Mouse (Mus musculus) layer of hippocampus, postnatal 25 days (tissue): ENCODE results near the gene Emc10. TPM values are rescaled to one million over a fixed set of nuclear protein-coding genes. Genes with fewer than 3 reads are reported as not detected.

Source experiments
- microRNA-seq, 2 experiments: library from miRNA; unstranded; fragments of <30 nt; microRNA quantifications; one replicate each; pipeline ENCODE4 v1.2.0; 2021
- total RNA-seq, 2 experiments: library from RNA; stranded (reverse); gene quantifications; 2 replicates each; pipeline ENCODE4 v1.2.3; 2021

Emc10 gene
- total RNA-seq, 2 experiments from 2014 or later, result 207 to 212 TPM

Small RNA genes within 50 kb of the gene (microRNA-seq; reads per million reads assigned to microRNA genes)
- gene Mir7052, result 8.1 to 10.0 reads per million in 2 experiments
- 0.37 to 0.80 reads per million in 2 experiments for gene Mir7053

Other genes with a start within 250 kb of the Emc10 start
- 1 to 10 TPM; 1.1 to 1.3 TPM for gene 1700028J19Rik, start 249.8 kb downstream of the Emc10 start, total RNA-seq
- 10 to 100 TPM; 75.3 to 94.3 TPM for gene 2410002F23Rik, start 249.8 kb downstream of the Emc10 start, total RNA-seq
- gene Acp4, start 239.2 kb downstream of the Emc10 start, total RNA-seq, result not detected
- not detected for gene Gm15517, start 235.1 kb downstream of the Emc10 start, total RNA-seq
- gene Clec11a, start 189.6 kb downstream of the Emc10 start, total RNA-seq, result 1 to 10 TPM; 3.1 to 3.5 TPM
- 100 to 1,000 TPM; 502 to 670 TPM for gene Shank1, start 186.3 kb downstream of the Emc10 start, total RNA-seq
- 10 to 100 TPM; 91.3 to 92.1 TPM for gene Syt3, start 112.4 kb downstream of the Emc10 start, total RNA-seq
- gene 1700008O03Rik, start 110.7 kb downstream of the Emc10 start, total RNA-seq, result 1 to 10 TPM; 3.8 to 4.1 TPM
- gene Lrrc4b, start 67.5 kb downstream of the Emc10 start, total RNA-seq, result 100 to 1,000 TPM; 322 to 333 TPM
- gene Aspdh, start 31.1 kb downstream of the Emc10 start, total RNA-seq, result 10 to 100 TPM; 10.9 to 13.2 TPM
- 100 to 1,000 TPM; 102 to 107 TPM for gene Josd2, start 28.5 kb downstream of the Emc10 start, total RNA-seq
- gene Fam71e1, start 52 bp upstream of the Emc10 start, total RNA-seq, result 10 to 100 TPM; 18.6 to 22.8 TPM
- gene Mybpc2, start 28.1 kb upstream of the Emc10 start, total RNA-seq, result not detected
- gene Spib, start 35.5 kb upstream of the Emc10 start, total RNA-seq, result under 1 TPM; 0.12 TPM
- 1 to 10 TPM; 7.3 to 8.9 TPM for gene Pold1, start 52.3 kb upstream of the Emc10 start, total RNA-seq
- gene Nr1h2, start 57.4 kb upstream of the Emc10 start, total RNA-seq, result 10 to 100 TPM; 60.6 to 66.3 TPM
- not detected for gene Napsa, start 75.9 kb upstream of the Emc10 start, total RNA-seq
- gene Kcnc3, start 94.1 kb upstream of the Emc10 start, total RNA-seq, result 100 to 1,000 TPM; 167 to 190 TPM
- gene Myh14, start 174.3 kb upstream of the Emc10 start, total RNA-seq, result 10 to 100 TPM; 25.0 to 31.0 TPM
- gene Izumo2, start 212.2 kb upstream of the Emc10 start, total RNA-seq, result not detected